Mouse (Mus musculus) kidney, postnatal 4 days (tissue): ENCODE results near the gene Rab37.
A peak's percentile ranks its signal among the peaks of the same experiment; 100 is the strongest.

Experiments
- DNase-seq, 2 experiments: peaks; one replicate each; pipeline ENCODE4 v3.0.0; 2021; ENCODE audit warnings: mixed read lengths in 2 of 2

The Rab37 gene

DNA sequence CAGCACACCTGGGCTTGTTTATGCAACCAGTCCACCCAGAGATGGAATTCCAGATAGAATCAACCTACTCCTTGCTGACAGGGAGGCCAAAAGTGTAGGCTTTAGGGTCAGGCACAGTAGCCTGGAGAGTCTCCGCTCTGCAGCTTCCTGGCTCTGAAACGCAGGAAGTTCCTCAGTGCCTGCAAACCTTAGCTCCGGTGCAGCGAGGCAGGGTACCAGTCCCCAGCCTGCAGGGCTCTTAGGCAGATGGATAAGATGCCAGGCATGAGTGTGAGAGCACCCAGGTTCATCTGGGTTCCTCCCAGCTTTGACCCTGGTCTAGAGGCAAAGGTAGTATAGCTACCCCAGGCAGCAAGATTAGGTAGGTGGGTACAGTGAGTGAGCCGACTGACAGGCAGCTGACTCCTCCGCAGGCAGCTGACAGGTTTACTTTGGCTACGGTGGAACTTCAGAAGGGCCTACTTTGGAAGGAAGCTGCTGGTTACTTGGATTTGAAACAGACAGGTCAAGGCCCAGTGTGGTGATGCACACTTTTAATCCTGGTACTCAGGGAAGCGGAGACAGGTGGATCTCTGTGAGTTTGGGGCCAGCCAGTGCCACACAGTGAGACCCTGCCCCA is 76.5 kb downstream of the Rab37 start:
- no peak for DNase-seq

- no peak for DNase-seq
These were observed 78.2 kb downstream of the Rab37 start for GRCm38 (mm10) chr11:115169430-115169829.

GRCm38 (mm10) chr11:115171125-115171524 is 79.9 kb downstream of the Rab37 start:
- peak; percentile 49 to 56 for DNase-seq

DNA sequence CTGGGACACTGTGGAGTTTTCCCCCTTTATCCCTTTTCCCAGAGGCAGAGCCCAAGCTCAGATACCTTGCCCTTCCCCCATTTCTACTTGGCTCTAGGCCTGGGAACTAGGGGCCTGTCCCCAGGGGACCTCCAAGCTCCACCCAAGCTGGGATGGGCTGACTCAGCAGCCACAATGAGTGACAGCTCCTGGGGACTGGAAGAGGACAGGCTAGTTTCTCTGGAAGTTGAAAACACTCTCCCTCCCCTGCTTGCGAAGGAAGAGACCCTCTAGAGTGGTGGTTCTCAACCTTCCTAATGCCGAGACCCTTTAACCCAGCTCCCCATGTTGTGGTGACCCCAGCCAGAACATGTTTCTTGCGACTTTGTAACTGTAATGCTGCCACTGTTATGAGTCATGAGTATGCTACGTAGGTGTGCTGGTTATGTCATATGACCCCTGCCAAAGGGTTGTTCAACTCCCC is 81.6 kb downstream of the Rab37 start:
- peak; percentile 69 to 77 for DNase-seq

GRCm38 (mm10) chr11:115173549-115174339 is 82.5 kb downstream of the Rab37 start:
- peak; percentile 53 to 70 for DNase-seq

DNA sequence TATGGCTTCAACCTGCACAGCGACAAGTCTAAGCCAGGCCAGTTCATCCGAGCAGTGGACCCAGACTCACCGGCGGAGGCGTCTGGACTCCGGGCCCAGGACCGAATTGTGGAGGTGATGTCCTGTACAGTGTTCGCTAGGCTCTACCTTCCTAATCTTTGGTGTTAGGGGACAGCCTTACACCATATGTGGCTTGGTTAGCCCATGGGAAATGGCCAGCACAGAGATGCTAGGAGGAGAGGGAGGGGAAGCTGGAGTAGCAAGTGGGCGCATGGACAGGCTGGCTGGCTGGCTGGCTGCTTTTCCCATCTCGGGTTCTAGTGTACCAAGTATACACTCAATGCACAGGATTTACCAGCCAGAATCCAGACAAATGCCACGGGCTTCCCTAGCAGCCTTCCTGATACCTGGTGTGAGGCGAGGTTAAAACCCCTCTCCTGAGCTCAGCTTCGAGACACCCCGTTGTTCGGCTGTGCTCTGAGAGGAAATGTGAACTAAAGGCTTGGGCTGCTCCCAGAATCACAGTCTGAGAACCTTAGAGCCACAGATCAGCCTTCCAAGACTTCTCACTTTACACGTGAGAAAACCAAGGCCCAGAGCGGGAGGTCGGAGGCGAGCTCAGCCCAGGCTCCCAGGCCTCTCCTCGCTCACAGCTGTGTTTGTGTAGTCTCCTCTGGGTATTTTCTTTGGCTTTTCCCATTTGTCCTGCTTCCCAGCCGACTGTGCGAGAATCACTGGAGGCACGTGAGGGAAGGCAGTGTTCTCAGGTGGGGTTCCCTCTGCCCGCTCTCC is 85.4 kb downstream of the Rab37 start:
- DNase-seq: peak in 1 of 2 experiments; percentile 47

DNA sequence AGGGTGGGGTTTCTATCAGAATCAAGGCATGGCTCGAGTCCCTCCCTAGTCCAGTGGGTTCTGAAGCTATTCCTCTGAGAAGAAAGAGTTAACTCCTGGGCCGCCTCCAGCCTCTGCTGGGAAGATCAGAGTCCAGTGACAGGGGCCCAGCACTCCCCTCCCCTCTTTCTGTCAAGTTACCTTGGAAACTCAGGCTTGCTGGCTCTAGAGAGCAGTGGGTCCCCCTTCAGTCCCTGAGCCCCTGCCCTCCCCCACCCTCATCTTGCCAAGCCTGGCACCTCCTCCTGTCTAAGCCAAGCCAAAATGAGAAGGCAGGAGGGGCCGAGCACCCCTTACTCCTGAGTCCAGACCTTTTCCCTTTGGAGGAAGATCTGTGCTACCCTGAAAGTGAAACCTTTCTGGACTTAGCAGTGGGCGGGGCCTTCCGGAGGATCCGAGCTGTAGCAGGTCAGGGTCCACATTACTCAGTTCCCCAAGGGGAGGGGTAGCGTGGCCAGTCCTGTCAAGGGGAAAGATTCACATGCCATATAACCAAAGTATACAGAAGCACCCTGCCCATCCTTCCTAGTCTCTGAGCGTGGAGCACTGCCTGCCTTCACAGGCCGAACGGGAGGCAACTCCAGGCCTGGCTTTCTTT is 86.4 kb downstream of the Rab37 start:
- DNase-seq: peak; percentile 68 to 82

- no peak for DNase-seq
These were observed 87.5 kb downstream of the Rab37 start for GRCm38 (mm10) chr11:115178766-115179165.

- DNase-seq: no peak
These were observed 88.0 kb downstream of the Rab37 start for GRCm38 (mm10) chr11:115179191-115179590.

- DNase-seq: no peak
These were observed 88.7 kb downstream of the Rab37 start for GRCm38 (mm10) chr11:115179881-115180280.

GRCm38 (mm10) chr11:115181913-115182638 is 90.8 kb downstream of the Rab37 start:
- DNase-seq: peak; percentile 92 to 93

DNA sequence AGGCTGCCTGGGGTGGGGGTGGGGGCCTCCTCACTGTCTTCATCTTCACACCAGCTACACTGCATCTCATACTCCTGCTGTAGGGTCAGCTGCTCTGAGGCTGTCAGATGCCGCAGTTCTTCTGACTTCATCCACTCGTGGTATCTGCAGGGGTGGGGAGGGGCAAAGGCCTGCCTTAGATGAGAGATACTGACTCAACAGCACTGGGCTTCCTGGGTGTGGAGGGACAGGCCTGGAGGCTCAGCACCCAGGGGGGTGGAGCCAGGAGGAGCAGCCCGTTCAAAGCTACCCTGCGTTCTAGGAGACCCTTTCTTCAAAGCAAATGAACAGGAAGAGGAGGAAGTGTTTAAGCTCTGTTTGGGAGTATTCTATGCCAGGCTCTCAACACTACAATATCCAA is 93.7 kb downstream of the Rab37 start:
- DNase-seq: no peak

DNA sequence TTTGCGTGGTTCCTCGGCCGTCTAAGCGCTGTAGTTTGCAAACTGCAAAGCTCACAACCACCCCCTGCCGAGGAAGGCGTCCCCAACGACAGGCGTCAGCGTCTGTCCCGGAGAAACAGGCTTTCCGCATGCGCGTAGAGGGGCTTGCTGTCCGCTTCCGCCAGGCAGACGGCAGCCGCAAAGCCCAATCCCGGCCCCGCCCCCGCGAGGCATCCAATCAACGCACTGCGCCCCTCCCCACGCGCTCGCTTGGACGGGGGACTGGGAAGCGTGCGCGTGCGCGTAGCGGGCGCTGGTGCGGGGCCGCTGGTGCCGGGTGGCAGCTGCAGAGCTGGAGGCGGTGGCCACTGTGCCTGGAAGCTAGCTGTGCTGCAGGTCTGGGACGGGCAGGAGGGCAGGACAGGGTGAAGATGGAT is 96.0 kb downstream of the Rab37 start, which contains the start of gene Tmem104:
TSS of gene Tmem104 (plus strand) at position 264 of the 416 bp plus-strand sequence.
- peak; percentile 100 for DNase-seq

- DNase-seq: no peak
These were observed 96.5 kb downstream of the Rab37 start, which contains the start of gene Nat9 for GRCm38 (mm10) chr11:115187693-115188092. Gene Nat9 (minus strand): TSS chr11:115187859.

DNA sequence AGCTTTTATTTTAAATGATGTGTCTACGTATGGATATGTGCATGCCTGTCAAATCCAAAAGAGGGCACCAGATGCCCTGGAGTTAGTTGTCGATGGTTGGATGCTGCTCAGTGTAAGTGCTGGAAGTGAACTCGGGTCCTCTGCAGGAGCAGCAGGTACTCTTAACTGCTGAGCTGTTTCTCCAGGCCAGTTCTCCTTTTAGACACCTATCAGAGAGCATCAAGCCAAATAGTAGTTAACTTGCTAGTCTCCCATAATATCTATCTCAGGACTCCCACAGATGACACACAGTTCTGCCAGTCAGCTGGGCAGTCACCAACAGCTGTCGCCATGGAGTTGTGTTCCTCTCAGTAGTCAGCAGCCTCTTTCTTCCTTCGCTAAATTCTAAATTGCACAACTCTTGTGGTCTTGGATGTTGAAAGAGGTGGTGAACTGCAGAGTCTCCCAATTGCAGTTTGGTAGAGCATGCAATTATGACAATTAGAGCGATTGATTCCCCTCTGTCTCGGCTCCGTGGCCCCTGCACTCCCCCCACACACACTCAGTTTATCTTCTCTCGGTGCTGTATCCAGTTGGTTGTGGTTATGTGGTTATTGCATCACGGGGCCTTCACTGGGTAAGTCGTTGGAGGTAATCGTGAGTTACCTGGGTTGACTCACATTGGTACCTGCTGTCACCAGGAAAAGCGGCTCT is 97.5 kb downstream of the Rab37 start:
- no peak for DNase-seq

DNA sequence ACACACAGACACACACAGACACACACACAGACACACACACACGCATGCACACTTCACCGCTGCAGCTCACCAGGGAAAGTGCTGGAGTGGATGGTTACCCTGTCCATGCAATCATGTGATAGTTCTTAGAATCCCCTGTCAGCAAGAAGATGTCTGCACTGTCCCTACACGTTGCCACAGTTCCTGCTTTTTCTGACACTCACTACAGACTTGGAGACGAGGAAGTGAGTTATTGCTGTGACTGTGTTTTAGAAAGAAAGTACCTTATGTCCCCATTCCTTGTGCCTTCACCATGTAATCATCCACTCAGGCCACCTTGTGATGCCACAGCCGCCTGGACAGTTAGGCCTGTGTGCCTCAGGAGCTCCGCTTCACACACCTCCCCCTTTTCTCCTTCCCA is 98.1 kb downstream of the Rab37 start:
- no peak for DNase-seq

GRCm38 (mm10) chr11:115192180-115192579 is 100.9 kb downstream of the Rab37 start:
- DNase-seq: peak; percentile 68 to 80

DNA sequence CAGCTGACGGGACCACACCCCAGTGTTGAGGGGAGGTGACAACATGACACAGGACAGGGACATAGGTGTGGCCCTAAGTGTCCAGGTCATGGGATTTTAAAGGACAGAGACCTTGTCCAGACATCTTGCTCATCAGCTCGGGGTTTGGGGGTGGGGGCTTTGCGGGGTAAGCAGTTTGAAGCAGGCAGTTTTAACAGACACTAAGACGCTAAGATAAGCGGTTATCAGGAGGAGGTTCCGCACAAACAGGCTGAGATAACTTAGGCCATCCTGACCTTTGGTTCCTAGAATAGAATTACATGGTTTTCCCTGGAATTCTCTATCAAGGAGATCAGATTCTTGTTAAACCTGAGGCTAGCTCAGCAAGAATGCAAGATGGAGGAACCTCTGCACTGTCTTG is 103.5 kb downstream of the Rab37 start:
- DNase-seq: no peak

DNA sequence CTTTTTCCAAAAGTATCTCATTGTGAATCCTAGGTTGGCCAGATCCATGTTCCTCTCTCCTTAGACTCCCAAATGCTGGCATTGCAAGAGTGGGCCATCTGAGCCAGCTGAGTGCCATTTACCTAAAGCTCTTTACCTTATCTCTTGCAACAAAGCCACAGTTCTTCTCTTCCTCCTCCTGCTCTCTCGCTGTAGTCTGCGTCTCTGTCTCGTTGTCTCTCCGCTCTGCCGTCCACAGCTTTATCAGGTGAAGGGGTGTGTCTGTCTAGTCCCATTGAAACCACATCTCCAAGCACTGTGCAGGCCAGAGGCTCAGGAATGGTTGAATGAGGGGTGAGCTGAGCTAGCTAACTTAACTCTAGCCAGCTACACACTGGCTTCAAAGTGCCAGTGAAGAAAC is 104.7 kb downstream of the Rab37 start:
- no peak for DNase-seq

DNA sequence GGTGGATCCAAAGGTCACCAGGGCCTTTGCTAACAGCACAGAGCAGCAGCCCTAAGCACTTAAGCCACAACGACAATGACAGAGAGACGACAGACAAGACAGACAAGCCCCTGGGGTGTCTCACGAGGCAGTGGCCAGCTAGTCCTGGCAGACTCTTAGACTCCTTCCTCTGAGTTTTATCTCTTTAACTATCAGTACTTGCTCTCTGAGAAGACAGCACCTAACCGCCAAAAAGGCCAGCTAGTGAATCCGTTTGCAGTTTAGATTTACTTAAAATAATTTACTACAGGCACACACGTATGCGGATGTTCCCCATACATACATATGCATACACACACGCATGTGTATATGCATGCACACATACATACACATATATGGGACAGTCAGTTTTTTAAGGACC is 106.3 kb downstream of the Rab37 start:
- no peak for DNase-seq

GRCm38 (mm10) chr11:115198932-115199384 is 107.7 kb downstream of the Rab37 start:
- no peak for DNase-seq
